Mouse (Mus musculus) lung, adult 2 months (tissue): Measurements from ENCODE around the gene Treh. TPM values are rescaled to one million over a fixed set of nuclear protein-coding genes. Genes with fewer than 3 reads are reported as not detected.
"Not testable (repeated sequence)": the region's sequence is repeated elsewhere in the genome, so short reads cannot be mapped to it uniquely, and the experiment has no call there.

Experiments used
- DNase-seq: peaks from one replicate; pipeline ENCODE4 v3.0.0; 2022
- H3K4me1 ChIP-seq: fragments of 200-500 bp; 2 replicates; pipeline ENCODE4 v1.6.1; 2011; ENCODE audit warnings: low read length; ENCODE audit not compliant: control insufficient read depth, insufficient read depth
- H3K4me3 ChIP-seq: fragments of 200-500 bp; replicated peaks from 2 replicates; pipeline ENCODE3; 2011; ENCODE audit warnings: low read depth, mild to moderate bottlenecking, control low read depth, low read length; ENCODE audit errors: extremely low read depth
- CTCF ChIP-seq: fragments of 200-500 bp; IDR thresholded peaks from 2 replicates; pipeline ENCODE4 v1.5.1; 2011; ENCODE audit warnings: mild to moderate bottlenecking, low read length, control low read depth; ENCODE audit not compliant: insufficient read depth
- POLR2A ChIP-seq: fragments of 200-500 bp; IDR thresholded peaks from 2 replicates; pipeline ENCODE4 v1.6.1; 2011; ENCODE audit warnings: low read depth, mild to moderate bottlenecking, control low read depth, low read length, borderline replicate concordance; ENCODE audit errors: extremely low read depth
- WGBS: fragments of 180-500 bp; shearing (Covaris S2); methylation state at CpG from one replicate; pipeline ENCODE4 v1.1.7; 2018; 5-methylcytosine and 5-hydroxymethylcytosine counted together
- polyA plus RNA-seq: library from polyadenylated mRNA; depleted of rRNA; stranded (reverse); fragments of >200 nt; gene quantifications from 2 replicates; pipeline ENCODE4 v1.2.3, GENCODE M21; 2012; rRNA removed

Treh gene
- polyA plus RNA-seq, result not detected in 2 replicates

- DNase-seq, result no peak
- TF ChIP-seq POLR2A (no peak), CTCF (no peak)
- no peaks in the 10 kb centered on the region for H3K4me1 ChIP-seq
- H3K4me3 ChIP-seq, result no peak within 1 kb of the TSS
- 87% methylated on average over 3 of the region's 3 CpGs for WGBS
Observed at GRCm38 (mm10) chr9:44673005-44673404, at the start of gene Treh. Treh (plus strand) TSS chr9:44673233.

DNA sequence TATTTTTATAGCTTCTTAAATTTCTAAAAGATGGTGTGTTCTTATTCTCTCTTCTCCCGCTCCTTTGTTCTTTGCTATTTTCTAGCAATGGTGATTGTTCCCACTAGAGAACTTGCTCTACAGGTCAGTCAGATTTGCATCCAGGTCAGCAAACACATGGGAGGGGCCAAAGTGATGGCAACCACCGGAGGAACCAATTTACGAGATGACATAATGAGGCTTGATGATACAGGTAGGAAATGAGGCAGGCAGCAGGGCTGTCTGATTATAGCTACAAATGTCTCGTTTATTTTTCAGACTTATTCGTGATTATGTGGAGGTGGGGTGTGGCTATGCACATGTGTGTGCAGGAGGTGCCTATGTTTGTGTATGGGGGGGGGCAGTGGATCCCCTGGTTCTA lies 48.6 kb upstream of the Treh start:
- Histone ChIP-seq H3K4me3 (no peak overlapping the region), H3K4me1 (peaks cover 4% of the 10 kb centered on the region; the same call in 1 of the 2 replicates)
- no peak for TF ChIP-seq CTCF
- no peak for TF ChIP-seq POLR2A
- 45% methylated on average over 5 of the region's 5 CpGs for WGBS
- no peak for DNase-seq

DNA sequence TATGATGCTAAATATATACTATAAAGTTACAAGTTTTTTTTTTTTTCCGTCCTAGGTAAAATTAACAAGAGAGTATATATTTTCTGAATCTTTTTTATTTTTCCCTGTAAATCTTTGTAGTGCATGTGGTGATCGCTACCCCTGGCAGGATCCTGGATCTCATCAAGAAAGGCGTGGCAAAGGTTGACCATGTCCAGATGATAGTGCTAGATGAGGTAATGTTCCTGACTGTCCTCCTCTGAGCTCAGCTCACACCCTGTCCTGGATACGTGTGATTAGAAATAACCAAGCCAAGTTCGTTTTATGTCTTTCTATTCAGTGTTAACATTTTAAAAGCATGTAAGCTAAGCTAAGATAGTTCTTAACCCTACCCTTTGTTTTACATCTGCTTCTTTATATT lies 46.8 kb upstream of the Treh start:
- no peak for TF ChIP-seq CTCF
- no peak for TF ChIP-seq POLR2A
- WGBS, result 84% methylated on average over 5 of the region's 5 CpGs
- Histone ChIP-seq H3K4me1 (peaks cover 4% of the 10 kb centered on the region; the same call in 1 of the 2 replicates), H3K4me3 (no peak overlapping the region)
- DNase-seq, result no peak

DNA sequence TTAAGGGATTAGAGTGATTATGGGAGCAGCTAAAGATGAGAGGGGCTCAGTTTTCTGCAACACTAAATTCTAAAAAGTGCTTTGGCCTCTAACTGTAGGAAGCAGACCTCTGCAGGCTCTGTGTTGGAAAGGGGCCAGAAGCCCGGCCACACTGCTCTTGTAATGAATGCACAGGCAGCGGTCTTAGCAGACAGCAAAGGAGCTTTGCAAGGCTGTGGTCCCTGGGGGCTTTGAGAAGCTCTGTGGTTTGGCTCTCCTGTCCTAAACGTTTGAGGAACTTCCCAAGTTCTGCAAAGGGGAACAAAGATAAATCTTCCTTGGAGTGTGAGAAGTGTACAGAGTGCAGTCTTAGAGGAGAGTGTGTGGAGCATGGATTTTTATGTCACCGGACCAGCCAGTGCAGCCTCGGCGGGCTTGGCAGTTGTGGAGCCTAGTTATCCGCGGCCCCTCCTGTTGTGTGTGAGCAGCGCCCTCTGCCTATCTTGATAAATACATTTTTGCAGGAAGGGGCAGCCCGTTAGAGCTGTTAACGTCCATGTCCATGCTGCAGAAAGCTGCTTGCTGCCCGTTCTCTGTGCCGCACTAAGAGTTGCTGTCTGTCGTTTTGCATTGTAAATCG lies 35.4 kb upstream of the Treh start:
- WGBS, result 60% methylated on average over 15 of the region's 15 CpGs
- DNase-seq, result no peak

GRCm38 (mm10) chr9:44638726-44639125 lies 34.3 kb upstream of the Treh start:
- not testable (repeated sequence) for H3K4me1 ChIP-seq, H3K4me3 ChIP-seq, DNase-seq
- 76% methylated on average over 9 of the region's 9 CpGs for WGBS

More for the DNA sequence above, 35.4 kb upstream of the Treh start:
- Histone ChIP-seq H3K4me3 (no peak overlapping the region), H3K4me1 (peaks cover 2% of the 10 kb centered on the region; the same call in 1 of the 2 replicates)
- TF ChIP-seq POLR2A, result no peak
- TF ChIP-seq CTCF, result no peak

DNA sequence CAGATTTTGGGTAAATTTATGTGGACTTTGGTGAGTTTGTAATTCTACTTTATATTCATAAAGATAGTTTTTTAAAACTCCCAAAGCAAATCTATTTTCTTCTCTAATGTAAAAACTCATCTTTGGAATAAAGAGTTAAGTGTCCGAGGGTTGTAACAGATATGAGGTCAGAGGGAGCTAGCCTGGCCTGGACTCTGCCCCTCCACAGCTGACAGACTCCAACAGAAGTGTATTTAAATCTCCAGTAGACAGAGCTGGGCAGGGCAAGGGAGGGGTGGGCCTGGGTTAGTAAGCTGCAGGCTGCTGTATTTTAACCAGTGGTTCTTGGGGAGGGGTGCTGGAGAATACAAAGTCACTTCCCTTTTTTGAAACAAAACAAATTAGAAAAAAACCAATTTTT lies 33.0 kb upstream of the Treh start:
- not testable (repeated sequence) for DNase-seq, H3K4me3 ChIP-seq, H3K4me1 ChIP-seq
- WGBS, result 54% methylated on average over 1 of the region's 1 CpGs

- TF ChIP-seq CTCF (no peak), POLR2A (no peak)
- H3K4me1 ChIP-seq, result peaks cover 6% of the 10 kb centered on the region
- 66% methylated on average over 3 of the region's 3 CpGs for WGBS
- no peak overlapping the region for H3K4me3 ChIP-seq
- no peak for DNase-seq
Observed at GRCm38 (mm10) chr9:44640646-44641357, 32.2 kb upstream of the Treh start.

DNA sequence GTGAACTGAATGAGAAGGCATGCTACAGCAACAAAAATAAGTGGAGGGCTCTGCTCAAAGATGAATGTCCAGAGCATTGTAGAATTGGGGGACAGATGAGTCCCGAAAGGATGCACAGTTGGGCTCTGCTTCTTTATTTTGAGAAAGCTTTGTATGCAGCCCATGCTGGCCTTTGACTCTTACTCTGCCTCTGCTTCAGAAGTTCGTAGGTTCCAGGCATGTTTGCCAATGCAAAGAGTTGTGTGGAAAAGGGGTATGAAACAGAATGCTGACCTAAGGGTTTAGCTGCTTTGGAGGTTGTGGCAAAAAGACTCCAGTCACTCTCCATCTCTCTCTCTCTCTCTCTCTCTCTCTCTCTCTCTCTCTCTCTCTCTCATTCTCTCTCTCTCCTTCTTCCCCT lies 31.4 kb upstream of the Treh start:
- Histone ChIP-seq H3K4me3 (no peak overlapping the region), H3K4me1 (peaks cover 9% of the 10 kb centered on the region)
- no peak for TF ChIP-seq POLR2A
- TF ChIP-seq CTCF, result no peak
- WGBS, result 83% methylated on average over 2 of the region's 2 CpGs
- no peak for DNase-seq

- TF ChIP-seq CTCF (no peak), POLR2A (no peak)
- Histone ChIP-seq H3K4me1 (peaks cover 9% of the 10 kb centered on the region), H3K4me3 (no peak overlapping the region)
- 93% methylated on average over 7 of the region's 7 CpGs for WGBS
- DNase-seq, result no peak
Observed at GRCm38 (mm10) chr9:44643103-44643502, 29.9 kb upstream of the Treh start.

DNA sequence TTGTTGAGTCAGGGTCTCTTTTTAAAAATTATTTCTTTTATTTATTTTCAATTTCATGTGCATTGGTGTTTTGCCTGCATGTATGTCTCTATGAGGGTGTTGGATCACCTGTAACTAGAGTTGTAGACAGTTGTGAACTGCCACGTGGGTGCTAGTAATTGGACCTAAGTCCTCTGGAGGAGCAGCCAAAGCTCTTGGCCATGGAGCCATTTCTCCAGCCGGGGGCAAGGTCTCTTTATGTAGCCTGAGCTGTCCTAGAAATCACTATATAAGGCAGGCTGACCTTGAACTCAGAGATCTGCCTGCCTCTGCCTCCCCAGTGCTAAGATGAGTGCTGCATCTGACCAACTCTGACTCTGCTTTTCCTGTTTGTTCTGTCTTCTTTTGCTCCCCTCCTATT lies 28.8 kb upstream of the Treh start:
- H3K4me1 ChIP-seq, result peaks cover 7% of the 10 kb centered on the region
- WGBS, result 87% methylated on average over 2 of the region's 2 CpGs
- H3K4me3 ChIP-seq, result no peak overlapping the region
- TF ChIP-seq CTCF (no peak), POLR2A (no peak)
- DNase-seq, result no peak
